Mouse (Mus musculus): Measurements from ENCODE around the gene Cela3a.

- TF ChIP-seq CTCF (IDR thresholded peaks at IDR 0.05; ENCODE audit: low read depth, low read length), result no peak
- TF ChIP-seq GATA2 (IDR thresholded peaks at IDR 0.05; ENCODE audit: borderline replicate concordance, low read depth, low read length), result no peak
- TF ChIP-seq TAL1 (conservative IDR thresholded peaks at IDR 0.05; ENCODE audit: low read depth, low read length), result no peak
- no peak for TF ChIP-seq GATA1 (IDR thresholded peaks at IDR 0.05; ENCODE audit: borderline replicate concordance, low read length)
- no peak for TF ChIP-seq POLR2AphosphoS5 (IDR thresholded peaks at IDR 0.05; ENCODE audit: insufficient replicate concordance, low read depth, low read length)
These were observed at the start of gene Cela3a for GRCm38 (mm10) chr4:137409691-137410090.
